Mouse (Mus musculus): ENCODE measurements around the gene Rph3a.

Gene Rph3a

GRCm38 (mm10) chr5:121009811-121010569 lies at the start of gene Rph3a:
Gene Rph3a (minus strand): TSS chr5:121010092.
- DNase-seq = no peak

- no peak for DNase-seq
These were observed 48.4 kb upstream of the Rph3a start for GRCm38 (mm10) chr5:121058261-121058660.

GRCm38 (mm10) chr5:121053886-121054285 lies 44.0 kb upstream of the Rph3a start:
- no peak for DNase-seq

- no peak for DNase-seq
These were observed 31.9 kb upstream of the Rph3a start for GRCm38 (mm10) chr5:121041791-121042190.

GRCm38 (mm10) chr5:121039465-121039864 lies 29.6 kb upstream of the Rph3a start:
- no peak for DNase-seq

GRCm38 (mm10) chr5:121030161-121030560 lies 20.3 kb upstream of the Rph3a start:
- DNase-seq = peak in 1 of 2 experiments; percentile 32

- DNase-seq = no peak
These were observed 9.6 kb upstream of the Rph3a start for GRCm38 (mm10) chr5:121019505-121019904.

GRCm38 (mm10) chr5:121017699-121018098 lies 7.8 kb upstream of the Rph3a start:
- no peak for DNase-seq

GRCm38 (mm10) chr5:121016405-121016804 lies 6.5 kb upstream of the Rph3a start:
- no peak for DNase-seq

GRCm38 (mm10) chr5:121014496-121014895 lies 4.6 kb upstream of the Rph3a start:
- no peak for DNase-seq

GRCm38 (mm10) chr5:121011962-121012361 lies 2.1 kb upstream of the Rph3a start:
- no peak for DNase-seq

GRCm38 (mm10) chr5:121009406-121009805 lies 486 bp downstream of the Rph3a start:
- DNase-seq = peak; percentile 80 to 83

GRCm38 (mm10) chr5:121008411-121009239 lies 1.3 kb downstream of the Rph3a start:
- DNase-seq = peak; percentile 59 to 68

GRCm38 (mm10) chr5:121007563-121007962 lies 2.3 kb downstream of the Rph3a start:
- peak in 1 of 2 experiments; percentile 23 for DNase-seq

- DNase-seq = peak; percentile 69 to 71
These were observed 2.8 kb downstream of the Rph3a start for GRCm38 (mm10) chr5:121007130-121007529.

GRCm38 (mm10) chr5:121006176-121006575 lies 3.7 kb downstream of the Rph3a start:
- peak in 1 of 2 experiments; percentile 31 for DNase-seq

GRCm38 (mm10) chr5:121003781-121004180 lies 6.1 kb downstream of the Rph3a start:
- DNase-seq = peak; percentile 74 to 76

- DNase-seq = peak; percentile 47 to 53
These were observed 10.3 kb downstream of the Rph3a start for GRCm38 (mm10) chr5:120999573-120999972.

GRCm38 (mm10) chr5:120988373-120988772 lies 21.5 kb downstream of the Rph3a start:
- DNase-seq = no peak

GRCm38 (mm10) chr5:120983029-120983428 lies 26.9 kb downstream of the Rph3a start:
- no peak for DNase-seq

- DNase-seq = peak; percentile 48 to 54
These were observed 28.7 kb downstream of the Rph3a start for GRCm38 (mm10) chr5:120981211-120981610.

GRCm38 (mm10) chr5:120980116-120980515 lies 29.8 kb downstream of the Rph3a start:
- no peak for DNase-seq

GRCm38 (mm10) chr5:120976138-120976537 lies 33.8 kb downstream of the Rph3a start:
- DNase-seq = no peak

- DNase-seq = no peak
These were observed 35.4 kb downstream of the Rph3a start for GRCm38 (mm10) chr5:120974522-120974921.
